Mouse (Mus musculus) liver, embryonic 11.5 days (tissue): ENCODE data around the gene Hbq1a. TPM values are rescaled to one million over a fixed set of nuclear protein-coding genes. Genes with fewer than 3 reads are reported as not detected.
"Not testable (repeated sequence)": the region's sequence is repeated elsewhere in the genome, so short reads cannot be mapped to it uniquely, and the experiment has no call there.

Source experiments
- ATAC-seq: fragments of 200-750 bp; cut with Nextera tagmentation; replicated peaks from 2 replicates; pipeline ENCODE4 v1.8.0; 2017; ENCODE audit warnings: moderate number of reproducible peaks, mild to moderate bottlenecking, moderate TSS enrichment, moderate library complexity; ENCODE audit not compliant: low FRiP score
- DNase-seq: peaks from one replicate; pipeline ENCODE4 v3.0.0-alpha.2; 2017; ENCODE audit warnings: low spot score
- H3K27ac ChIP-seq: fragments of 300-500 bp; sonication (generic); 2 replicates; pipeline ENCODE4 v1.5.1; 2014; ENCODE audit warnings: mild to moderate bottlenecking, low read depth, low read length, control low read depth
- H3K27me3 ChIP-seq: fragments of 300-500 bp; sonication (generic); replicated peaks from 2 replicates; pipeline ENCODE4 v1.6.1; 2014; ENCODE audit warnings: low read length, mixed read lengths; ENCODE audit not compliant: control insufficient read depth, insufficient read depth
- H3K36me3 ChIP-seq: fragments of 300-500 bp; sonication (generic); 2 replicates; pipeline ENCODE4 v1.6.1; 2014; ENCODE audit warnings: mild to moderate bottlenecking, low read length, moderate library complexity, mixed read lengths; ENCODE audit not compliant: control insufficient read depth, insufficient read depth
- H3K4me1 ChIP-seq: fragments of 300-500 bp; sonication (generic); replicated peaks from 2 replicates; pipeline ENCODE4 v1.6.1; 2014; ENCODE audit warnings: low read length, mixed read lengths; ENCODE audit not compliant: control insufficient read depth, insufficient read depth
- H3K4me2 ChIP-seq: fragments of 300-500 bp; sonication (generic); 2 replicates; pipeline ENCODE4 v1.6.1; 2014; ENCODE audit warnings: mild to moderate bottlenecking, control low read depth, moderate library complexity
- H3K4me3 ChIP-seq: fragments of 300-500 bp; sonication (generic); 2 replicates; pipeline ENCODE4 v1.5.1; 2014; ENCODE audit warnings: low read depth, low read length, control low read depth
- H3K9ac ChIP-seq: fragments of 300-500 bp; sonication (generic); 2 replicates; pipeline ENCODE4 v1.6.1; 2014; ENCODE audit warnings: low read depth, low read length, control low read depth
- H3K9me3 ChIP-seq: fragments of 300-500 bp; sonication (generic); 2 replicates; pipeline ENCODE4 v1.6.1; 2016; ENCODE audit warnings: low read length, inconsistent platforms, mixed read lengths; ENCODE audit not compliant: control insufficient read depth
- WGBS: fragments of 180-500 bp; shearing (Covaris S2); extraction: QIAGEN DNeasy Blood & Tissue Kit; methylation state at CpG from one replicate; pipeline ENCODE4 v1.1.7; 2014; 5-methylcytosine and 5-hydroxymethylcytosine counted together
- polyA plus RNA-seq: library from polyadenylated mRNA; unstranded; fragments of >200 nt; fragmentation: Nextera tagmentation; extraction: Ambion mirVana; gene quantifications from 2 replicates; pipeline ENCODE4 v1.2.1, GENCODE M21; 2014

The Hbq1a gene
- polyA plus RNA-seq, 1 experiment from 2014 or later = 0.92 TPM

GRCm38 (mm10) chr11:32280646-32281045, 19.2 kb upstream of the Hbq1a start:
- DNase-seq (no peak), ATAC-seq (no peak)
- Histone ChIP-seq H3K27ac (peak overlapping the region; percentile 87), H3K9me3 (no peaks in the 10 kb centered on the region), H3K9ac (peak overlapping the region; percentile 65; the same call in 1 of the 2 replicates), H3K27me3 (peaks cover 32% of the 10 kb centered on the region), H3K4me1 (peaks cover 13% of the 10 kb centered on the region), H3K4me2 (peak overlapping the region; percentile 48), H3K4me3 (no peak overlapping the region), H3K36me3 (no peaks in the 10 kb centered on the region)
- 78% methylated on average over 2 of the region's 2 CpGs for WGBS

GRCm38 (mm10) chr11:32281416-32282144, 18.3 kb upstream of the Hbq1a start:
- Histone ChIP-seq H3K4me1 (peaks cover 13% of the 10 kb centered on the region), H3K4me3 (no peak overlapping the region), H3K9me3 (no peaks in the 10 kb centered on the region), H3K4me2 (peak overlapping the region; percentile 48), H3K36me3 (no peaks in the 10 kb centered on the region), H3K27ac (peak overlapping the region; percentile 87), H3K27me3 (peaks cover 29% of the 10 kb centered on the region), H3K9ac (peak overlapping the region; percentile 65)
- ATAC-seq (no peak), DNase-seq (no peak)
- 46% methylated on average over 1 of the region's 1 CpGs for WGBS

- peak; percentile 79 for ATAC-seq
- H3K4me1 ChIP-seq = peaks cover 13% of the 10 kb centered on the region
- H3K4me2 ChIP-seq = peak within 1 kb of the TSS; percentile 51
- H3K9me3 ChIP-seq, DNase-seq, H3K36me3 ChIP-seq: not testable (repeated sequence)
- peak within 1 kb of the TSS; percentile 87 for H3K27ac ChIP-seq
- H3K27me3 ChIP-seq = peaks cover 19% of the 10 kb centered on the region
- peak within 1 kb of the TSS; percentile 55 for H3K9ac ChIP-seq
- peak within 1 kb of the TSS; percentile 32 for H3K4me3 ChIP-seq
- WGBS = 11% methylated on average over 1 of the region's 5 CpGs
These were observed 16.6 kb upstream of the Hbq1a start, which contains the start of gene Hba-a1 for GRCm38 (mm10) chr11:32283091-32283777. TSS of gene Hba-a1 (plus strand) at chr11:32283511.

- peak overlapping the region; percentile 43 for H3K4me2 ChIP-seq
- peak overlapping the region; percentile 32 for H3K4me3 ChIP-seq
- peak; percentile 4 for ATAC-seq
These were observed 15.3 kb upstream of the Hbq1a start for GRCm38 (mm10) chr11:32284582-32284981.

GRCm38 (mm10) chr11:32285031-32285775, 14.7 kb upstream of the Hbq1a start:
- Histone ChIP-seq H3K4me1 (peaks cover 13% of the 10 kb centered on the region), H3K27ac (peak overlapping the region; percentile 71; the same call in 1 of the 2 replicates), H3K9ac (0 out of 2 replicates have a peak overlapping the region, but pooled peaks have one; percentile 12), H3K4me2 (peak overlapping the region; percentile 39), H3K36me3 (no peaks in the 10 kb centered on the region), H3K9me3 (no peaks in the 10 kb centered on the region), H3K4me3 (peak overlapping the region; percentile 27; the same call in 1 of the 2 replicates), H3K27me3 (peaks cover 2% of the 10 kb centered on the region; the same call in 1 of the 2 replicates)
- no peak for DNase-seq
- WGBS = 61% methylated on average over 7 of the region's 7 CpGs
- peak; percentile 74 for ATAC-seq

More at GRCm38 (mm10) chr11:32284582-32284981, 15.3 kb upstream of the Hbq1a start:
- 34% methylated on average over 2 of the region's 2 CpGs for WGBS
- Histone ChIP-seq H3K9ac (peak overlapping the region; percentile 55), H3K27ac (peak overlapping the region; percentile 71), H3K4me1 (peaks cover 13% of the 10 kb centered on the region)
- not testable (repeated sequence) for DNase-seq, H3K27me3 ChIP-seq, H3K9me3 ChIP-seq, H3K36me3 ChIP-seq

- H3K4me1 ChIP-seq = peaks cover 11% of the 10 kb centered on the region
- H3K36me3 ChIP-seq, ATAC-seq, H3K4me2 ChIP-seq, H3K9ac ChIP-seq, H3K27ac ChIP-seq, H3K9me3 ChIP-seq, H3K4me3 ChIP-seq, H3K27me3 ChIP-seq, DNase-seq: not testable (repeated sequence)
These were observed 14.0 kb upstream of the Hbq1a start for GRCm38 (mm10) chr11:32285887-32286286.

GRCm38 (mm10) chr11:32286695-32287492, 13.0 kb upstream of the Hbq1a start, which contains the start of gene Hbq1b:
TSS of gene Hbq1b (plus strand) at chr11:32286965.
- not testable (repeated sequence) for H3K27me3 ChIP-seq, H3K36me3 ChIP-seq, H3K4me1 ChIP-seq, DNase-seq, H3K9me3 ChIP-seq
- ATAC-seq = peak; percentile 19
- Histone ChIP-seq H3K27ac (peak within 1 kb of the TSS; percentile 53), H3K4me3 (peak within 1 kb of the TSS; percentile 43), H3K4me2 (peak within 1 kb of the TSS; percentile 61), H3K9ac (peak within 1 kb of the TSS; percentile 66)
- 18% methylated on average over 30 of the region's 33 CpGs for WGBS

- no peaks in the 10 kb centered on the region; the same call in 1 of the 2 replicates for H3K4me1 ChIP-seq
- peak overlapping the region; percentile 66 for H3K9ac ChIP-seq
These were observed 12.4 kb upstream of the Hbq1a start for GRCm38 (mm10) chr11:32287493-32287825.

More at GRCm38 (mm10) chr11:32287493-32287825, 12.4 kb upstream of the Hbq1a start:
- Histone ChIP-seq H3K4me2 (peak overlapping the region; percentile 61), H3K36me3 (no peaks in the 10 kb centered on the region), H3K27ac (peak overlapping the region; percentile 53), H3K4me3 (peak overlapping the region; percentile 43), H3K9me3 (no peaks in the 10 kb centered on the region), H3K27me3 (no peaks in the 10 kb centered on the region; the same call in 1 of the 2 replicates)
- 62% methylated on average over 9 of the region's 9 CpGs for WGBS
- DNase-seq (no peak), ATAC-seq (no peak)
